Mouse (Mus musculus): ENCODE data around the gene Ppp2ca.
A peak's percentile ranks its signal among the peaks of the same experiment; 100 is the strongest.
"Not testable (repeated sequence)": the region's sequence is repeated elsewhere in the genome, so short reads cannot be mapped to it uniquely, and the experiment has no call there.

The Ppp2ca gene

GRCm38 (mm10) chr11:52145428-52145827 is 46.9 kb downstream of the Ppp2ca start, which contains the start of gene Olfr1373:
Gene Olfr1373 (minus strand): TSS chr11:52145528.
- DNase-seq = not testable (repeated sequence)

DNA sequence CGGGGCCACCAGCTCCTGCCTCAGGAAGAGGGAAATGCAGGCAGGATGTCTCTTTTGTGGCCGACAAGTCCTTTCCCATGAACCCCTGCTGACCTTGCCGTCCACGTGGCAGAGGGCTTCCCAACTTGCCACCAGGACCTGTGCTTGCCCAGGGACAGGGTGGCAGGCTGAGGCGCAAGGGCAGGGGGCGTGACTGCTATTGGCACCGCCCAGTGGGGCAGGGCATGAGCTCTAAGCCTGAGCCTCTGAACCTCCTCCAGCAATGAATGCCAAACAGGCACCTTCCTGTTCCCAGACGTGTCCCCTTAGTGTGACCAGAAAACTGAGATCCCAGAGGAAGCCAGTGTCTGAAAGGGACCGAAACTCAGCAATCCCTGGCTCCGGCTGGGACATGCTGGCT is 65.4 kb downstream of the Ppp2ca start:
- peak; percentile 77 for DNase-seq

- peak; percentile 44 for DNase-seq
These were observed 68.6 kb downstream of the Ppp2ca start for GRCm38 (mm10) chr11:52167126-52167525.

DNA sequence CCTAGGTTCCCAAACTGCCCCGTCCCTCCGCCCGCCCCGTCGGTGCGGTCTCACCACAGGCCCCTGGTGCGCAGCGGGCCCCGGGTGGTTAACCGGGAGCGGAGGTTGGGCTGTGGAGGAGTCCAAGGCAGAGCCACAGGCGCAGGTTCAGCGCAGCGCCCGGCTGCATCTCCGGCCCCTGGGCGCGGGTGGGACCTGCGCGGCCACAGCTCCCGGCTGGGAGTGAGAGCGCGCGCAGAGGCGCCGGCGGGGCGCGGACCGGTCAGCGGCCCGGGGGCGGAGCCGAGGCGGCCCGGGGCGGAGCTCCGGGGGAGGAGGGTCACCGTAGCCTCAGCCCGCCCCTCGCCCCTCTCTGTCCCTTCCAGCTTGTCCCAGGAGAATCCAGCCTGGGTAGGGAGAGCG is 69.4 kb downstream of the Ppp2ca start:
- peak; percentile 52 for DNase-seq

- no peak for DNase-seq
These were observed 70.0 kb downstream of the Ppp2ca start for GRCm38 (mm10) chr11:52168461-52168860.
